Mouse (Mus musculus) heart, postnatal 25 days (tissue): ENCODE results near the gene Gm6370. TPM values are rescaled to one million over a fixed set of nuclear protein-coding genes. Genes with fewer than 3 reads are reported as not detected.

Source experiments
- total RNA-seq, 2 experiments: library from RNA; stranded (reverse); gene quantifications; 2 replicates each; pipeline ENCODE4 v1.2.3; 2021

Gene Gm6370
- total RNA-seq, 2 experiments from 2014 or later = not detected

Other genes with a start within 250 kb of the Gm6370 start
- under 1 TPM; 0.44 to 0.48 TPM for gene Wasf3, start 106.4 kb upstream of the Gm6370 start, total RNA-seq
- not detected for gene Gm6408, start 9.4 kb upstream of the Gm6370 start, total RNA-seq
- gene 4930449I24Rik, start 11.0 kb downstream of the Gm6370 start, total RNA-seq = not detected
- not detected for gene Gm3402, start 22.8 kb downstream of the Gm6370 start, total RNA-seq
- not detected for gene Gm3404, start 34.4 kb downstream of the Gm6370 start, total RNA-seq
- not detected for gene Gm3409, start 46.3 kb downstream of the Gm6370 start, total RNA-seq
- gene Gm3415, start 64.8 kb downstream of the Gm6370 start, total RNA-seq = not detected
- under 1 TPM in 1 of 2 experiments, not detected in 1; 0.11 TPM for gene Gpr12, start 93.9 kb downstream of the Gm6370 start, total RNA-seq